Mouse (Mus musculus): Measurements from ENCODE around the gene Rec114.

DNA sequence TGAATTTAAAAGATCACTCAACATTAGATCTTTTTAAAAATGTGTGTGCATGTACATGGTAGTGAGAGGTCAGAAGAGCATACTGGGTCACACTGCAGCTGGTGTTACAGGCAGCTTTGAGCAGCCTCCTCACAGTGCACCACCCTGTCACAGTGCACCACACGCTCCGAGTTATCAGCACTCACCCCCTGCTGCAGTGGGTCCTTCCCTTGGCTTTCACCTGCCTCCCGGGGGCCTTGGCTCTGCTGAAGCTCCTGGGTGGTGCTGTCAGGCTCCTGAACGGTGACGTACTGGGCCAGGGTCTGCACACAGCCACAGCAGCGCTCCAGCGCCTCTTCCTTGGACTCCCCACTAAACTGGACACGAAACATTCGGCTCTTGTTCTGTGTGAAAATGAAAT, 83.8 kb downstream of the Rec114 start:
- TF ChIP-seq CTCF (IDR thresholded peaks at IDR 0.05; ENCODE audit: insufficient read depth, low read depth, low read length), result no peak
- TF ChIP-seq POLR2A (IDR thresholded peaks at IDR 0.05; ENCODE audit: insufficient read depth, low read depth, low read length), result no peak
